Mouse (Mus musculus) E14TG2a.4 (cell line): Measurements from ENCODE around the gene Mmel1.

ENCODE experiments used
- CTCF ChIP-seq: conservative IDR thresholded peaks from 2 replicates; pipeline ENCODE4 v1.5.1; 2014; ENCODE audit warnings: low read length
- NANOG ChIP-seq: IDR thresholded peaks from 2 replicates; pipeline ENCODE4 v1.6.1; 2014; ENCODE audit warnings: borderline replicate concordance, low read length, mixed read lengths

DNA sequence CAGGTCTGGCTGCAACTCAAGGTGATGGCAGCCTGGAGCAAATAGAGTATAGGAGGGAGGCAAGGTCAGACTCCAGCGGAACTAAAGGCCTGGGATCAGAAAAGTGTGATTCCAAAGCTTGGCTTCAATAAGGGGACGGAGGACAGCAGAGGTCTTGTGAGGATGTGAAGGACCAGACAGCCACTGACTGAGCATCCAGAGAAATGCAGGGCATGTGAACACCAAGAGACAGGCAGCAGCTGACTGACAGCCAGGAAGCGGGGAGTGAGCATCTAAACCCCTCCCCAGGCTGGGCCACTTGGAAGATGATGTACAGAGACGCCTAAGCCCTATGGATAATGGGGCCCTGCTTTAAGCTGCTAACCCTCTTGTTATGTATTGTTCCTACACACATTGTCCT is 1.3 kb downstream of the Mmel1 start:
- no peak for TF ChIP-seq CTCF
- TF ChIP-seq NANOG: no peak
